Mouse (Mus musculus) liver, adult 2 months (tissue): ENCODE data around the gene Cacna2d3. TPM values are rescaled to one million over a fixed set of nuclear protein-coding genes. Genes with fewer than 3 reads are reported as not detected.

Source experiments
- DNase-seq: peaks from one replicate; pipeline ENCODE4 v3.0.0-alpha.2; 2011; ENCODE audit warnings: low read depth, low spot score; ENCODE audit errors: extremely low read depth
- H3K27ac ChIP-seq: fragments of 200-500 bp; replicated peaks from 2 replicates; pipeline ENCODE4 v1.5.1; 2012; ENCODE audit warnings: low read depth, mild to moderate bottlenecking, control low read depth, inconsistent platforms, low read length; ENCODE audit not compliant: insufficient read depth
- H3K27me3 ChIP-seq: fragments of 200-500 bp; 2 replicates; pipeline ENCODE4 v1.6.1; 2012; ENCODE audit warnings: mild to moderate bottlenecking, moderate library complexity, low read length, inconsistent platforms; ENCODE audit not compliant: control insufficient read depth, insufficient read depth
- H3K36me3 ChIP-seq: fragments of 200-500 bp; 2 replicates; pipeline ENCODE4 v1.6.1; 2012; ENCODE audit warnings: low read length, inconsistent platforms; ENCODE audit not compliant: control insufficient read depth, insufficient read depth
- H3K4me1 ChIP-seq: fragments of 200-500 bp; 2 replicates; pipeline ENCODE4 v1.6.1; 2011; ENCODE audit warnings: low read length; ENCODE audit not compliant: control insufficient read depth, insufficient read depth
- H3K4me3 ChIP-seq: fragments of 200-500 bp; 2 replicates; pipeline ENCODE4 v1.5.1; 2011; ENCODE audit warnings: low read depth, mild to moderate bottlenecking, control low read depth, low read length, moderate library complexity; ENCODE audit not compliant: insufficient read depth
- H3K79me2 ChIP-seq: fragments of 200-500 bp; 2 replicates; pipeline ENCODE4 v1.6.1; 2012; ENCODE audit warnings: inconsistent platforms, mild to moderate bottlenecking, low read length, moderate library complexity; ENCODE audit not compliant: control insufficient read depth, insufficient read depth
- H3K9ac ChIP-seq: fragments of 200-500 bp; 2 replicates; pipeline ENCODE4 v1.6.1; 2012; ENCODE audit warnings: low read depth, mild to moderate bottlenecking, control low read depth, inconsistent platforms, low read length
- CTCF ChIP-seq: fragments of 200-500 bp; IDR thresholded peaks from 2 replicates; pipeline ENCODE4 v1.5.1; 2011; ENCODE audit warnings: low read depth, low read length, control low read depth
- POLR2A ChIP-seq: fragments of 200-500 bp; IDR thresholded peaks from 2 replicates; pipeline ENCODE4 v1.6.1; 2011; ENCODE audit warnings: low read length, control low read depth; ENCODE audit not compliant: insufficient read depth; ENCODE audit errors: extremely low read depth
- WGBS: fragments of 180-500 bp; shearing (Covaris S2); methylation state at CpG from one replicate; pipeline ENCODE4 v1.1.7; 2018; 5-methylcytosine and 5-hydroxymethylcytosine counted together
- polyA plus RNA-seq: library from polyadenylated mRNA; depleted of rRNA; stranded (reverse); fragments of >200 nt; gene quantifications from 2 replicates; pipeline ENCODE4 v1.2.3, GENCODE M21; 2012
- total RNA-seq: library from RNA; depleted of rRNA; stranded (reverse); fragments of >200 nt; gene quantifications from 2 replicates; pipeline ENCODE4 v1.2.3, GENCODE M21; 2014

Gene Cacna2d3
- total and polyA plus RNA-seq, 2 experiments = not detected

- no peak overlapping the region for H3K9ac ChIP-seq
- no peaks in the 10 kb centered on the region for H3K36me3 ChIP-seq
- WGBS = 79% methylated on average over 2 of the region's 2 CpGs
- DNase-seq = no peak
- H3K27ac ChIP-seq = no peak overlapping the region
- H3K27me3 ChIP-seq = no peaks in the 10 kb centered on the region
- no peaks in the 10 kb centered on the region for H3K79me2 ChIP-seq
- TF ChIP-seq POLR2A (no peak), CTCF (no peak)
- H3K4me1 ChIP-seq = no peaks in the 10 kb centered on the region
- H3K4me3 ChIP-seq = no peak overlapping the region
Observed at GRCm38 (mm10) chr14:29313431-29313830, 408.2 kb downstream of the Cacna2d3 start.

GRCm38 (mm10) chr14:29305623-29306022 lies 416.0 kb downstream of the Cacna2d3 start:
- DNase-seq = no peak
- Histone ChIP-seq H3K79me2 (no peaks in the 10 kb centered on the region), H3K9ac (no peak overlapping the region), H3K4me3 (no peak overlapping the region), H3K4me1 (no peaks in the 10 kb centered on the region), H3K27me3 (no peaks in the 10 kb centered on the region), H3K36me3 (no peaks in the 10 kb centered on the region), H3K27ac (no peak overlapping the region)
- WGBS = 69% methylated on average over 9 of the region's 9 CpGs
- TF ChIP-seq CTCF (no peak), POLR2A (no peak)

- no peak for DNase-seq
- no peaks in the 10 kb centered on the region for H3K36me3 ChIP-seq
- H3K27ac ChIP-seq = no peak overlapping the region
- H3K4me1 ChIP-seq = no peaks in the 10 kb centered on the region
- H3K9ac ChIP-seq = no peak overlapping the region
- H3K27me3 ChIP-seq = no peaks in the 10 kb centered on the region
- WGBS = 80% methylated on average over 2 of the region's 2 CpGs
- no peak overlapping the region for H3K4me3 ChIP-seq
- no peak for TF ChIP-seq CTCF
- TF ChIP-seq POLR2A = no peak
- no peaks in the 10 kb centered on the region for H3K79me2 ChIP-seq
Observed at GRCm38 (mm10) chr14:29296185-29296754, 425.4 kb downstream of the Cacna2d3 start.

- H3K4me3 ChIP-seq = no peak overlapping the region
- H3K79me2 ChIP-seq = no peaks in the 10 kb centered on the region
- 85% methylated on average over 1 of the region's 1 CpGs for WGBS
- DNase-seq = no peak
- no peaks in the 10 kb centered on the region for H3K4me1 ChIP-seq
- H3K27ac ChIP-seq = no peak overlapping the region
- H3K36me3 ChIP-seq = no peaks in the 10 kb centered on the region
- no peak overlapping the region for H3K9ac ChIP-seq
- TF ChIP-seq POLR2A = no peak
- no peak for TF ChIP-seq CTCF
- H3K27me3 ChIP-seq = no peaks in the 10 kb centered on the region
Observed at GRCm38 (mm10) chr14:29278901-29279300, 442.8 kb downstream of the Cacna2d3 start.

GRCm38 (mm10) chr14:29278401-29278800 lies 443.3 kb downstream of the Cacna2d3 start:
- no peak overlapping the region for H3K9ac ChIP-seq
- no peak overlapping the region for H3K27ac ChIP-seq
- H3K27me3 ChIP-seq = no peaks in the 10 kb centered on the region
- no peak for TF ChIP-seq POLR2A
- no peak for TF ChIP-seq CTCF
- no peak for DNase-seq
- no peaks in the 10 kb centered on the region for H3K79me2 ChIP-seq
- WGBS = 63% methylated on average over 2 of the region's 2 CpGs
- no peaks in the 10 kb centered on the region for H3K4me1 ChIP-seq
- H3K36me3 ChIP-seq = no peaks in the 10 kb centered on the region
- H3K4me3 ChIP-seq = no peak overlapping the region

GRCm38 (mm10) chr14:29277701-29278100 lies 444.0 kb downstream of the Cacna2d3 start:
- DNase-seq = no peak
- H3K4me1 ChIP-seq = no peaks in the 10 kb centered on the region
- TF ChIP-seq POLR2A (no peak), CTCF (no peak)
- 50% methylated on average over 2 of the region's 2 CpGs for WGBS
- H3K27ac ChIP-seq = no peak overlapping the region
- H3K79me2 ChIP-seq = no peaks in the 10 kb centered on the region
- no peak overlapping the region for H3K9ac ChIP-seq
- no peak overlapping the region for H3K4me3 ChIP-seq
- no peaks in the 10 kb centered on the region for H3K27me3 ChIP-seq
- no peaks in the 10 kb centered on the region for H3K36me3 ChIP-seq
